In the genomic region with DNA sequence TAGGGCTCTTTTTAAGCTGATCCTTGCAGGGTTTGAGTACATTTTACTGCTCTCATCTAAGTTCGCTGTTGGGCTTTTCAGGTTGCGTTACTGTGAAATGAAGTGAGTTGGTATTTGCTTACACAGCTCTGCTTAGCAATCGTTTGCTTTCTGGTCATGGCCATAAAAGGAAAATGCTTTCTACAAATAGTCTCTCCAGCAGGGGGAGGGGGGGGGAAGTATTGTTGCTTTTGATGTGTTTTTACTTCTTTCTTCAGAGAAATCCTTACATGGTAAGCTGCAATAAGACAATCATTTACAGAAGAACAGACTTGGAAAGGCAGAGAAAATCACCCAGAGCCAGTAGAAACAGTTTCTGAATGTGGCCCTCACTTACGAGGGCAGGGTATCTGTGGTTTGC, we compare ENCODE assay signal across 10 mouse cellular contexts.
DNase-seq lines count a peak whose midpoint lies in the region; ATAC-seq and TF ChIP-seq lines count a peak whose summit lies in the region.
"Had no signal": no experiment of that assay in that cellular context is flagged by ENCODE, and none has a peak within 500 bp of the region (broad histone marks: within the 10 kb centered on the region; RNA-seq: fewer than 3 reads in every experiment).

No protein-coding gene starts in this region.

- TF ChIP-seq EP300 in heart, adult 2 months (IDR thresholded peaks at IDR 0.05; ENCODE audit: insufficient read depth, low read depth, low read length) = no peak

- H3K36me3 ChIP-seq in heart, adult 2 months (ENCODE audit: control insufficient read depth, insufficient read depth, low read length) = peaks cover 4% of the 10 kb centered on the region; the same call in 1 of the 2 replicates
- no peaks in the 10 kb centered on the region for H3K36me3 ChIP-seq in heart, embryonic 11.5 days (ENCODE audit: control insufficient read depth, insufficient read depth, low read length)
- H3K36me3 ChIP-seq in midbrain, postnatal 0 days (ENCODE audit: insufficient read depth, low read length) = no peaks in the 10 kb centered on the region
- H3K36me3 ChIP-seq in midbrain, embryonic 13.5 days = no peaks in the 10 kb centered on the region
- H3K36me3 ChIP-seq in intestine, embryonic 16.5 days (ENCODE audit: control insufficient read depth, insufficient read depth, low read length) = no peaks in the 10 kb centered on the region
- H3K36me3 ChIP-seq in stomach, embryonic 15.5 days = no peaks in the 10 kb centered on the region
- H3K36me3 ChIP-seq: embryonic facial prominence, embryonic 12.5 days had no signal

- H3K4me3 ChIP-seq in heart, adult 2 months = no peak overlapping the region
- H3K4me3 ChIP-seq in heart, embryonic 11.5 days (ENCODE audit: low read depth, low read length) = no peak overlapping the region
- no peak overlapping the region for H3K4me3 ChIP-seq in midbrain, postnatal 0 days (ENCODE audit: low read depth, low read length)
- H3K4me3 ChIP-seq in midbrain, embryonic 13.5 days (replicated peaks) = no peak overlapping the region
- no peak overlapping the region for H3K4me3 ChIP-seq in intestine, embryonic 16.5 days (ENCODE audit: low read length)
- no peak overlapping the region for H3K4me3 ChIP-seq in stomach, embryonic 15.5 days (replicated peaks)
- H3K4me3 ChIP-seq: embryonic facial prominence, embryonic 12.5 days had no signal

- intact Hi-C loops in heart, adult 2 months (cut with DNase I) = no loop called here

- no peaks in the 10 kb centered on the region for H3K27me3 ChIP-seq in heart, adult 2 months (ENCODE audit: control insufficient read depth, insufficient read depth, low read length)
- H3K27me3 ChIP-seq in heart, embryonic 11.5 days (ENCODE audit: control insufficient read depth, insufficient read depth, low read length) = no peaks in the 10 kb centered on the region
- H3K27me3 ChIP-seq in midbrain, postnatal 0 days (ENCODE audit: insufficient read depth, low read length) = no peaks in the 10 kb centered on the region
- H3K27me3 ChIP-seq in midbrain, embryonic 13.5 days = no peaks in the 10 kb centered on the region
- H3K27me3 ChIP-seq in intestine, embryonic 16.5 days (replicated peaks; ENCODE audit: control insufficient read depth, insufficient read depth, low read length) = no peaks in the 10 kb centered on the region
- H3K27me3 ChIP-seq in stomach, embryonic 15.5 days (replicated peaks) = no peaks in the 10 kb centered on the region
- H3K27me3 ChIP-seq: embryonic facial prominence, embryonic 12.5 days had no signal

- no peak for ATAC-seq in heart, embryonic 11.5 days (replicated peaks; ENCODE audit: insufficient number of reproducible peaks, low FRiP score, low TSS enrichment)
- no peak for ATAC-seq in midbrain, postnatal 0 days (ENCODE audit: low FRiP score)
- no peak for ATAC-seq in midbrain, embryonic 13.5 days
- ATAC-seq in intestine, embryonic 16.5 days = no peak
- peak; percentile 18; the same call in 1 of the 2 replicates for ATAC-seq in stomach, embryonic 15.5 days (ENCODE audit: insufficient read depth, low FRiP score, low read depth)

- no peak overlapping the region for H3K9ac ChIP-seq in heart, adult 2 months (ENCODE audit: low read depth, low read length)
- H3K9ac ChIP-seq in heart, embryonic 11.5 days (ENCODE audit: low read depth, low read length) = no peak overlapping the region
- H3K9ac ChIP-seq in midbrain, postnatal 0 days (replicated peaks; ENCODE audit: low read length, poor library complexity, severe bottlenecking) = no peak overlapping the region
- H3K9ac ChIP-seq in midbrain, embryonic 13.5 days (replicated peaks) = no peak overlapping the region
- no peak overlapping the region for H3K9ac ChIP-seq in intestine, embryonic 16.5 days (ENCODE audit: low read depth, low read length)
- H3K9ac ChIP-seq in stomach, embryonic 15.5 days = no peak overlapping the region
- H3K9ac ChIP-seq: embryonic facial prominence, embryonic 12.5 days had no signal

- H3K9me3 ChIP-seq in heart, embryonic 11.5 days (replicated peaks; ENCODE audit: control insufficient read depth, low read length) = no peaks in the 10 kb centered on the region
- H3K9me3 ChIP-seq in midbrain, postnatal 0 days (ENCODE audit: low read length) = no peaks in the 10 kb centered on the region
- H3K9me3 ChIP-seq in midbrain, embryonic 13.5 days = no peaks in the 10 kb centered on the region
- H3K9me3 ChIP-seq in intestine, embryonic 16.5 days (ENCODE audit: control insufficient read depth, low read length) = no peaks in the 10 kb centered on the region
- no peaks in the 10 kb centered on the region for H3K9me3 ChIP-seq in stomach, embryonic 15.5 days
- H3K9me3 ChIP-seq: embryonic facial prominence, embryonic 12.5 days had no signal

- no peaks in the 10 kb centered on the region for H3K79me2 ChIP-seq in heart, adult 2 months (replicated peaks; ENCODE audit: control insufficient read depth, insufficient read depth, low read length)

- no peak for DNase-seq in heart, adult 2 months
- DNase-seq in midbrain, postnatal 0 days (ENCODE audit: low spot score) = no peak
- DNase-seq in layer of hippocampus, postnatal 14 days (ENCODE audit: low spot score in 2 of 2) = no peak
- DNase-seq in urinary bladder, postnatal 10 days (ENCODE audit: low spot score) = no peak
- DNase-seq: adrenal gland, postnatal 10 days had no signal

- peak; percentile 23; the same call in 1 of the 2 replicates for TF ChIP-seq CTCF in heart, adult 2 months (IDR thresholded peaks at IDR 0.05)
- TF ChIP-seq CTCF in midbrain, postnatal 0 days (IDR thresholded peaks at IDR 0.05) = peak; percentile 41

- H3K4me1 ChIP-seq in heart, adult 2 months (ENCODE audit: control insufficient read depth, insufficient read depth, low read length) = peaks cover 3% of the 10 kb centered on the region; the same call in 1 of the 2 replicates
- 0 out of 2 replicates have a peak, but pooled peaks cover 4% of the 10 kb centered on the region for H3K4me1 ChIP-seq in heart, embryonic 11.5 days (ENCODE audit: control insufficient read depth, insufficient read depth, low read length)
- H3K4me1 ChIP-seq in midbrain, postnatal 0 days (ENCODE audit: insufficient read depth, low read length) = peaks cover 3% of the 10 kb centered on the region; the same call in 1 of the 2 replicates
- H3K4me1 ChIP-seq in midbrain, embryonic 13.5 days (replicated peaks) = no peaks in the 10 kb centered on the region
- no peaks in the 10 kb centered on the region for H3K4me1 ChIP-seq in intestine, embryonic 16.5 days (ENCODE audit: control insufficient read depth, insufficient read depth, low read length)
- H3K4me1 ChIP-seq in stomach, embryonic 15.5 days = no peaks in the 10 kb centered on the region

- TF ChIP-seq POLR2A in heart, adult 2 months (IDR thresholded peaks at IDR 0.05; ENCODE audit: insufficient read depth, low read depth, low read length) = no peak

- no peak overlapping the region for H3K4me2 ChIP-seq in heart, embryonic 11.5 days
- no peak overlapping the region for H3K4me2 ChIP-seq in midbrain, postnatal 0 days (ENCODE audit: low read depth, low read length, poor library complexity, severe bottlenecking)
- no peak overlapping the region for H3K4me2 ChIP-seq in midbrain, embryonic 13.5 days (replicated peaks)
- H3K4me2 ChIP-seq in intestine, embryonic 16.5 days (ENCODE audit: low read depth, low read length) = 0 out of 2 replicates have a peak overlapping the region, but pooled peaks have one; percentile 2
- H3K4me2 ChIP-seq in stomach, embryonic 15.5 days = no peak overlapping the region
- H3K4me2 ChIP-seq: embryonic facial prominence, embryonic 12.5 days had no signal

- 45% methylated on average over 4 of the region's 4 CpGs for WGBS in heart, adult 2 months
- WGBS in heart, embryonic 11.5 days (ENCODE audit: insufficient replicate concordance) = 40% methylated on average over 4 of the region's 4 CpGs
- 41% methylated on average over 4 of the region's 4 CpGs for WGBS in midbrain, postnatal 0 days
- WGBS in midbrain, embryonic 13.5 days = 50% methylated on average over 4 of the region's 4 CpGs
- WGBS in intestine, embryonic 16.5 days = 35% methylated on average over 4 of the region's 4 CpGs
- 36% methylated on average over 4 of the region's 4 CpGs for WGBS in stomach, embryonic 15.5 days

- no peak overlapping the region; the same call in 1 of the 2 replicates for H3K27ac ChIP-seq in heart, adult 2 months
- no peak overlapping the region for H3K27ac ChIP-seq in heart, embryonic 11.5 days (ENCODE audit: low read depth, low read length)
- no peak overlapping the region for H3K27ac ChIP-seq in midbrain, postnatal 0 days (ENCODE audit: low read depth, low read length)
- no peak overlapping the region for H3K27ac ChIP-seq in midbrain, embryonic 13.5 days
- H3K27ac ChIP-seq in intestine, embryonic 16.5 days (ENCODE audit: low read length) = no peak overlapping the region
- peak overlapping the region; percentile 54; the same call in 1 of the 2 replicates for H3K27ac ChIP-seq in stomach, embryonic 15.5 days
- H3K27ac ChIP-seq: embryonic facial prominence, embryonic 12.5 days had no signal
